Mouse (Mus musculus): ENCODE measurements around the gene Prickle2. TPM values are rescaled to one million over a fixed set of nuclear protein-coding genes. Genes with fewer than 3 reads are reported as not detected.

Prickle2 gene
- polyA plus RNA-seq, 1 experiment from 2014 or later: 7.0 TPM

DNA sequence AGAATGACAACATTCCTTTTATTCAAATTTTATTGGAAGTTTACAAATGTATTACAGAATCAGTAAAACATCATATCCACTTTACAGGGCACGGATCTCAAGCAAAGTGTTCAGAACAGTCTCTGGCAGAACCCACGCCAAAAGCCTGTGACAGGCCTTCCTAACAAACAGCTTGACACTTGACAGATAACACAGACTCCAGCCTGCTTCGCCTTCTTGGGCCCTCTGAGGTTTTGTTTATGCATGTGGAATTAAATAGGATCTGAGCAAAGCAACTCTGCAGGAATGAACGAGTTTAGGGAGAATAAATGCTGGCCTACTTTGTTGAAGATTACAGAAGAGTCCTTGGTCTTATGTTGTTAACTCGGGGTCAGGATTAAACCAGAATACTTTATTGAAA is 335.1 kb downstream of the Prickle2 start:
- H3K9me3 ChIP-seq (ENCODE audit: control insufficient read depth, low read length): 0 out of 2 replicates have a peak, but pooled peaks cover 2% of the 10 kb centered on the region
- H3K36me3 ChIP-seq (ENCODE audit: control insufficient read depth, insufficient read depth, low read length): no peaks in the 10 kb centered on the region
- DNase-seq (ENCODE audit: low spot score) (no peak), ATAC-seq (ENCODE audit: insufficient read depth, low FRiP score, low TSS enrichment) (no peak)
- no peak overlapping the region for H3K27ac ChIP-seq (ENCODE audit: low read depth, low read length)
- no peaks in the 10 kb centered on the region for H3K27me3 ChIP-seq (ENCODE audit: control insufficient read depth, insufficient read depth, low read length)
- H3K4me2 ChIP-seq (ENCODE audit: low read depth): no peak overlapping the region
- H3K9ac ChIP-seq (ENCODE audit: low read length): no peak overlapping the region
- H3K4me3 ChIP-seq (ENCODE audit: low read depth, low read length): no peak overlapping the region
- H3K4me1 ChIP-seq (ENCODE audit: control insufficient read depth, insufficient read depth, low read length): no peaks in the 10 kb centered on the region
- 80% methylated on average over 5 of the region's 5 CpGs for WGBS

GRCm38 (mm10) chr6:92347278-92348028 is 358.5 kb downstream of the Prickle2 start:
- ATAC-seq (ENCODE audit: insufficient read depth, low FRiP score, low TSS enrichment): no peak
- H3K27ac ChIP-seq (ENCODE audit: low read depth, low read length): no peak overlapping the region
- H3K4me1 ChIP-seq (ENCODE audit: control insufficient read depth, insufficient read depth, low read length): no peaks in the 10 kb centered on the region
- 74% methylated on average over 10 of the region's 10 CpGs for WGBS
- H3K4me3 ChIP-seq (ENCODE audit: low read depth, low read length): no peak overlapping the region
- H3K9me3 ChIP-seq (ENCODE audit: control insufficient read depth, low read length): no peaks in the 10 kb centered on the region
- H3K4me2 ChIP-seq (ENCODE audit: low read depth): no peak overlapping the region
- H3K9ac ChIP-seq (ENCODE audit: low read length): no peak overlapping the region
- H3K36me3 ChIP-seq (ENCODE audit: control insufficient read depth, insufficient read depth, low read length): no peaks in the 10 kb centered on the region
- no peak for DNase-seq (ENCODE audit: low spot score)
- no peaks in the 10 kb centered on the region for H3K27me3 ChIP-seq (ENCODE audit: control insufficient read depth, insufficient read depth, low read length)

DNA sequence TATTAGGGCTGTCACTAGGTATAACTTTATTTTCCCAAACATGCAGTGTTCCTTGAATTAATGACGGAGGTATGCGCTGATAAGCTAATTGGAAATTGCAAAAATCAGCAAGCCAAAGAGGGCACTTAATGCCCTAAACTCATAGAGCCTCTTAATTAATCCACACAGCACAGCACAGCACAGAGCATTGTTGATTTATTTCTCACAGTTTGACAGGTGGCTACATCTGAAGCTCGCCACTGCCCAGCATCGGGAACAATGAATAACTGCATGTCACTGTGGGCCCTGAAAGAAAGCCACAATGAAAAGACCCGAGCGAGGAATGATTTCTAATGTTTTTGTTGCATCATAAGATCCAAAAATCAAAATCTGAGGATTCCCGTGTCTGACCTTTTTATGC is 359.2 kb downstream of the Prickle2 start:
- Histone ChIP-seq H3K27ac (ENCODE audit: low read depth, low read length) (no peak overlapping the region), H3K36me3 (ENCODE audit: control insufficient read depth, insufficient read depth, low read length) (no peaks in the 10 kb centered on the region), H3K4me3 (ENCODE audit: low read depth, low read length) (no peak overlapping the region), H3K9me3 (ENCODE audit: control insufficient read depth, low read length) (no peaks in the 10 kb centered on the region), H3K4me2 (ENCODE audit: low read depth) (no peak overlapping the region), H3K4me1 (ENCODE audit: control insufficient read depth, insufficient read depth, low read length) (no peaks in the 10 kb centered on the region), H3K27me3 (ENCODE audit: control insufficient read depth, insufficient read depth, low read length) (no peaks in the 10 kb centered on the region), H3K9ac (ENCODE audit: low read length) (no peak overlapping the region)
- ATAC-seq (ENCODE audit: insufficient read depth, low FRiP score, low TSS enrichment) (no peak), DNase-seq (ENCODE audit: low spot score) (no peak)
- 58% methylated on average over 7 of the region's 7 CpGs for WGBS

GRCm38 (mm10) chr6:92345151-92345550 is 360.8 kb downstream of the Prickle2 start:
- ATAC-seq (ENCODE audit: insufficient read depth, low FRiP score, low TSS enrichment) (no peak), DNase-seq (ENCODE audit: low spot score) (no peak)
- WGBS: 87% methylated on average over 2 of the region's 2 CpGs
- H3K4me3 ChIP-seq (ENCODE audit: low read depth, low read length): no peak overlapping the region
- H3K27ac ChIP-seq (ENCODE audit: low read depth, low read length): no peak overlapping the region
- H3K4me2 ChIP-seq (ENCODE audit: low read depth): no peak overlapping the region
- no peak overlapping the region for H3K9ac ChIP-seq (ENCODE audit: low read length)
- no peaks in the 10 kb centered on the region for H3K27me3 ChIP-seq (ENCODE audit: control insufficient read depth, insufficient read depth, low read length)
- H3K9me3 ChIP-seq (ENCODE audit: control insufficient read depth, low read length): no peaks in the 10 kb centered on the region
- H3K36me3 ChIP-seq (ENCODE audit: control insufficient read depth, insufficient read depth, low read length): no peaks in the 10 kb centered on the region
- H3K4me1 ChIP-seq (ENCODE audit: control insufficient read depth, insufficient read depth, low read length): no peaks in the 10 kb centered on the region

DNA sequence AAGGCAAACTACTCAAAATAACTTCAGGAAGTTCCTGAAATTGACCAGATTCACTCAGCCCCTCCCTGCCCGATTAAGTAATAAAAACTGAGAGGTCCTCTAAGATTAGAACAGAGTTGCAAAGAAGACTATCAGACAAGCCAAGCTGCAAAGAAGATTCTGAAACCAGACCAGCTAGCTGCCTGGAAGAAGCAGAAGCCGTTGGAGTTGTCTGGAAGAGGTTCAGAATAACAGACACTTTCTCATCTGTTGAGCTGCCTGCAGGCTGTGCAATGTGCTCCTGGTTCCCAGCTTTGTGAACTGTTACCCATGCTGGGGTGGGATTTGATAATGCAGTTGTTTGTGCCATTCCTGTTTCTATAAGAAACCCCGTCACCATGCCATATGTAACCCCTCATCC is 361.4 kb downstream of the Prickle2 start:
- 89% methylated on average over 3 of the region's 3 CpGs for WGBS
- H3K4me1 ChIP-seq (ENCODE audit: control insufficient read depth, insufficient read depth, low read length): no peaks in the 10 kb centered on the region
- H3K4me3 ChIP-seq (ENCODE audit: low read depth, low read length): no peak overlapping the region
- DNase-seq (ENCODE audit: low spot score) (no peak), ATAC-seq (ENCODE audit: insufficient read depth, low FRiP score, low TSS enrichment) (no peak)
- no peaks in the 10 kb centered on the region for H3K27me3 ChIP-seq (ENCODE audit: control insufficient read depth, insufficient read depth, low read length)
- no peaks in the 10 kb centered on the region for H3K9me3 ChIP-seq (ENCODE audit: control insufficient read depth, low read length)
- H3K4me2 ChIP-seq (ENCODE audit: low read depth): no peak overlapping the region
- no peaks in the 10 kb centered on the region for H3K36me3 ChIP-seq (ENCODE audit: control insufficient read depth, insufficient read depth, low read length)
- no peak overlapping the region for H3K9ac ChIP-seq (ENCODE audit: low read length)
- no peak overlapping the region for H3K27ac ChIP-seq (ENCODE audit: low read depth, low read length)

Other genes starting within 250 kb of the Prickle2 start
- gene A730049H05Rik, start 110.3 kb upstream of the Prickle2 start, polyA plus RNA-seq (2014; fragmentation: Nextera tagmentation; extraction: Ambion mirVana): 0.12 TPM in 1 of 2 replicates, not detected in the other
- gene Gm15737, start 163.2 kb upstream of the Prickle2 start, polyA plus RNA-seq (2014; fragmentation: Nextera tagmentation; extraction: Ambion mirVana): not detected in 2 replicates
- gene Adamts9, start 237.3 kb upstream of the Prickle2 start, polyA plus RNA-seq (2014; fragmentation: Nextera tagmentation; extraction: Ambion mirVana): 1.4 and 2.2 TPM in 2 replicates

Data from neural tube, embryonic 11.5 days (tissue).